Mouse (Mus musculus) intestine, embryonic 16.5 days (tissue): ENCODE results near the gene Hoxb2. TPM values are rescaled to one million over a fixed set of nuclear protein-coding genes. Genes with fewer than 3 reads are reported as not detected.

ENCODE experiments used
- ATAC-seq: fragments of 200-750 bp; cut with Nextera tagmentation; 2 replicates; pipeline ENCODE4 v1.8.0; 2017; ENCODE audit warnings: moderate TSS enrichment, moderate library complexity
- H3K27ac ChIP-seq: fragments of 300-500 bp; sonication (generic); 2 replicates; pipeline ENCODE4 v1.5.1; 2014; ENCODE audit warnings: mild to moderate bottlenecking, low read length
- H3K27me3 ChIP-seq: fragments of 300-500 bp; sonication (generic); replicated peaks from 2 replicates; pipeline ENCODE4 v1.6.1; 2014; ENCODE audit warnings: low read length, control low read depth, mixed read lengths; ENCODE audit not compliant: control insufficient read depth, insufficient read depth
- H3K36me3 ChIP-seq: fragments of 300-500 bp; sonication (generic); 2 replicates; pipeline ENCODE4 v1.6.1; 2014; ENCODE audit warnings: low read length, control low read depth; ENCODE audit not compliant: control insufficient read depth, insufficient read depth
- H3K4me1 ChIP-seq: fragments of 300-500 bp; sonication (generic); 2 replicates; pipeline ENCODE4 v1.6.1; 2014; ENCODE audit warnings: low read length, control low read depth, mixed read lengths; ENCODE audit not compliant: control insufficient read depth, insufficient read depth
- H3K4me2 ChIP-seq: fragments of 300-500 bp; sonication (generic); 2 replicates; pipeline ENCODE4 v1.6.1; 2014; ENCODE audit warnings: low read depth, low read length, control low read depth
- H3K4me3 ChIP-seq: fragments of 300-500 bp; sonication (generic); 2 replicates; pipeline ENCODE4 v1.5.1; 2014; ENCODE audit warnings: mild to moderate bottlenecking, low read length
- H3K9ac ChIP-seq: fragments of 300-500 bp; sonication (generic); 2 replicates; pipeline ENCODE4 v1.6.1; 2014; ENCODE audit warnings: low read depth, low read length
- H3K9me3 ChIP-seq: fragments of 300-500 bp; sonication (generic); 2 replicates; pipeline ENCODE4 v1.6.1; 2016; ENCODE audit warnings: low read length, control low read depth; ENCODE audit not compliant: control insufficient read depth
- WGBS: fragments of 180-500 bp; shearing (Covaris S2); extraction: QIAGEN DNeasy Blood & Tissue Kit; methylation state at CpG from one replicate; pipeline ENCODE4 v1.1.7; 2014; 5-methylcytosine and 5-hydroxymethylcytosine counted together
- microRNA counts: library from miRNA; unstranded; fragments of <30 nt; microRNA quantifications from one replicate; lab custom pipeline; 2016
- microRNA-seq: library from miRNA; unstranded; fragments of <30 nt; microRNA quantifications from one replicate; pipeline ENCODE4, GENCODE M21; 2016
- polyA plus RNA-seq: library from polyadenylated mRNA; unstranded; fragments of >200 nt; fragmentation: Nextera tagmentation; extraction: Ambion mirVana; gene quantifications from 2 replicates; pipeline ENCODE4 v1.2.1, GENCODE M21; 2015

Gene Hoxb2
- polyA plus RNA-seq, 1 experiment from 2014 or later, result 9.6 TPM

DNA sequence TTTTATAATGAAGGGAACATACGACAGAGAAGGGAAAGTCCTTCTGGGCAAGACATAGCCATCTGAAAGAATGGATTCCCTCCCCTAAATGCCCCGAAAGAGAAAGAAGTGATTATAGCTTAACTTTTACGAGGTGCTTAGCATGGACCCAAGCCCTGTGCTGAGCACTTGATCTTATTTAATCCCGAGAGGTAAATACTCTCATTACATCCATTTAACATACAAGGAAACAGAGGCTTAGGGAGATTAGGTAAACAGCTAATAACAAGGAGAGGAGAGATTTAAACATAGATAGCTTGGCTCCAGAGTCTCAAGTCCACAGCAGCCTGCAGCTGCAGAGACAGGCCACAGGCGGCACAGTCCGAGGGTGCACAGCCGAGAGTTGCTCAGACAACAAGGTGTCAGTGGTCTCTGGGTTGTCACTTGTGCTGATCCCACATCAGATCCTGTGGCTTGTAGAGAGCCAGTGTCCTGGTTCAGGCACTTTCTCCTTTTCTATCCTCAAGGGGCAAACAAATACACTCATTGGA, 47.5 kb downstream of the Hoxb2 start:
- Histone ChIP-seq H3K9ac (no peak overlapping the region), H3K36me3 (no peaks in the 10 kb centered on the region), H3K4me2 (no peak overlapping the region), H3K27me3 (no peaks in the 10 kb centered on the region), H3K27ac (no peak overlapping the region), H3K4me3 (no peak overlapping the region), H3K4me1 (peaks cover 16% of the 10 kb centered on the region), H3K9me3 (no peaks in the 10 kb centered on the region)
- 26% methylated on average over 7 of the region's 7 CpGs for WGBS
- ATAC-seq, result peak; percentile 61

DNA sequence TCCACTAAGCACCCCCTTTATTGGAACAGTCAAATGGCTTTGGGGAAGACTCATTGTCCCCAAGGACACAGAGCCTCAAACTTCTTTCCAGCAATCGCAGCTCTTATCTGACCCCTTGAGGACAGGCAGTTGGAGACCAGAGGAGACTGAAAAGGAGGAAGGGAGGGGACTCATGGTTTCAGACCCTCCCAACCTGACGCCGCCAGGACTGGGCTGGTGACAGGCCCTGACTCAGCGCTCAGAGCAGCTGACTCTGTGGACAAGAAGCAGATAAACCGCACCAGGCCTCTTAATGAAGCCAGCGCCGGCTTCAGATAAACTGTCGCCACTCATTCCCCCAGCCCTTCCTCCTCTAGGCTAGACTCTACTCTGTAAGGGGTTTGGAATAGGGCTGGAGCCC, 49.6 kb downstream of the Hoxb2 start:
- ATAC-seq, result peak; percentile 37; the same call in 1 of the 2 replicates
- H3K4me1 ChIP-seq, result peaks cover 26% of the 10 kb centered on the region
- 17% methylated on average over 8 of the region's 8 CpGs for WGBS
- no peaks in the 10 kb centered on the region for H3K27me3 ChIP-seq
- no peaks in the 10 kb centered on the region for H3K36me3 ChIP-seq
- H3K4me2 ChIP-seq, result no peak overlapping the region
- H3K4me3 ChIP-seq, result no peak overlapping the region
- H3K9me3 ChIP-seq, result no peaks in the 10 kb centered on the region
- H3K27ac ChIP-seq, result no peak overlapping the region
- no peak overlapping the region for H3K9ac ChIP-seq

MicroRNA genes within 50 kb of the gene (microRNA counts, 519-probe panel; counts per million panel counts)
- microRNA mmu-miR-10a (lab: Ali Mortazavi, UCI), result 3,664 counts per million, percentile 92 among the panel's probes with 10 or more counts

Small RNAs within 50 kb of the gene (microRNA-seq; reads per million reads assigned to microRNA genes)
- 56,371 reads per million, percentile 99 among the genes with 10 or more reads in this experiment for gene Mir10a

Other genes with a start within 250 kb of the Hoxb2 start
- gene Calcoco2, start 238.6 kb upstream of the Hoxb2 start, polyA plus RNA-seq, result 0.10 TPM in 2 replicates
- 0.27 and 0.51 TPM in 2 replicates for gene Ttll6, start 216.7 kb upstream of the Hoxb2 start, polyA plus RNA-seq
- gene Hoxb13, start 156.2 kb upstream of the Hoxb2 start, polyA plus RNA-seq, result 1.9 and 5.1 TPM in 2 replicates
- gene Hoxb9, start 79.1 kb upstream of the Hoxb2 start, polyA plus RNA-seq, result 0.99 and 1.2 TPM in 2 replicates
- 0.71 and 0.97 TPM in 2 replicates for gene Hoxb8, start 68.6 kb upstream of the Hoxb2 start, polyA plus RNA-seq
- 10.0 and 11.3 TPM in 2 replicates for gene Hoxb7, start 63.9 kb upstream of the Hoxb2 start, polyA plus RNA-seq
- gene Hoxb6, start 58.0 kb upstream of the Hoxb2 start, polyA plus RNA-seq, result 11.1 and 11.3 TPM in 2 replicates
- gene Hoxb5, start 47.2 kb upstream of the Hoxb2 start, polyA plus RNA-seq, result 26.4 and 28.7 TPM in 2 replicates
- 1.8 and 2.0 TPM in 2 replicates for gene Hoxb4, start 32.3 kb upstream of the Hoxb2 start, polyA plus RNA-seq
- gene Hoxb3, start 27.2 kb upstream of the Hoxb2 start, polyA plus RNA-seq, result 1.4 and 1.5 TPM in 2 replicates
- gene Hoxb1, start 15.2 kb downstream of the Hoxb2 start, polyA plus RNA-seq, result not detected in 2 replicates
- gene Skap1, start 114.1 kb downstream of the Hoxb2 start, polyA plus RNA-seq, result 0.67 and 0.88 TPM in 2 replicates